Mouse (Mus musculus) B cell, adult 67 days (primary cell): ENCODE measurements around the gene H2-M3. TPM values are rescaled to one million over a fixed set of nuclear protein-coding genes. Genes with fewer than 3 reads are reported as not detected.

Source experiments
- total RNA-seq, 2 experiments: library from RNA; stranded (reverse); gene quantifications; 4 replicates each; pipeline ENCODE4 v1.2.4; 2023

H2-M3 gene
- total RNA-seq, result 10 to 100 TPM; 49.0 to 49.1 TPM

DNA sequence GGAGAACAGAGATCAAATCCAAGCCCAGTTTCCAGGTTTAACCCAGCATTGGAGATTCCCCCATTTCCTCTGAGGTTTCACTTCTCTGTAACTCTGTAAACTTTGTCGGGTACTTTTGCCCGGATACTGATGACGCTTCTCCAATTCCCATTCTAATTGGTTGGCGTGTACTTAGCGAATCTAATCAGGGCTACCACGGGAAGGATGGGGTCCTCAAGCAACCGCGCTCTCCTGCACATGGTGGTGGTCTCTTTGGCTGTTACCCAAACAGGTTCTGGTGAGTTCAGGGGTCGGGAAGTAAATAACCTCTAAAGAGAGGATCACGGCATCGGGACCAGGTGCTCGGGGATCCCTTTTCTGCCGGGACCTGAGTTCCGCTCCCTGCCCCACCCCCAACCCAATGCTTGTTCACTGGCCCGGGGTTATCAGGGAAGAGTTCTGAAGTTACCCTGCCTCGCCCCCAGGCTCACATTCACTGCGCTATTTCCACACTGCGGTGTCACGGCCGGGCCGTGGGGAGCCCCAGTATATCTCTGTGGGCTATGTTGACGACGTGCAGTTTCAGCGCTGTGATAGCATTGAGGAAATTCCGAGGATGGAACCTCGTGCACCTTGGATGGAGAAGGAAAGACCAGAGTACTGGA, at the start of gene H2-M3:
TSS of gene H2-M3 (plus strand) at position 163 of the 644 bp plus-strand sequence.

DNA sequence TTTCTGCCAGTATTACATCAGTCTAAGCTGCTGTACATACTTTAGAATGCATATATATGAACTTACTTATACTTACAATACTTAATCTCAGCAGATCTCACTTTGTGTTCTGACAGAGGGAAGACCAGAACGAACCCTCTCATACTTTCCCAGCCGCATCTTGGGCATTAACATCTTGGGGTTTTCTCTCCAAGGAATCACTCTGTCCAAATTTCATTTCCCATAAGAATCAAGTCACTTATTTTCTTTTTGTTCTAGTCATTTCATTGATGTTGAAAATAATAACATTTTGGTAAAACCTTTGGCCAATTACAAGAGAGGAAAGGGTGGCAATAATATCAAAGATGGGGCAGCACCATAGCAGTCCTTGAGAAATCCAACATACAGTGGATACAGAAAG, 32.8 kb upstream of the H2-M3 start, which contains the start of gene Olfr97:
TSS of gene Olfr97 (minus strand) at position 101 of the 400 bp plus-strand sequence.

DNA sequence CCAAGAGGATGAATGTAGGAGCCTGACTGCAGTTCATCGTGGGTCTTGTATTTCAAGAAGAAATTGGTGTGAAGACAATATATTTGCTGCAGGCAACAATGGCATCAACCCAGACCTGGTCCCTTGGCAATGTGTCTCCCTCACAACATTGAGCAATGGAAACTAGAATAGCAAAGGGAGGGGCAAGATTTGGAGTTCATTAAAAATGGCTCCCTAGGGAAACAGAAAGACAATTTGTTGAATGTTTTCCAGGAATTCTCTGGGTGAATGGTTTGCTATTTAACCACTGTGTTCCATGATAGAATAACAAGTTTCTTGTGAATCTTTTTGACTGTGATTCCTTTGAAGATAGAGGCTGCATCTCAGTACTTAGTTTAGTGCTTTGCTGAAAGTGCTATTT, 6.4 kb upstream of the H2-M3 start, which contains the start of gene Olfr98:
TSS of gene Olfr98 (minus strand) at position 124 of the 400 bp plus-strand sequence.

DNA sequence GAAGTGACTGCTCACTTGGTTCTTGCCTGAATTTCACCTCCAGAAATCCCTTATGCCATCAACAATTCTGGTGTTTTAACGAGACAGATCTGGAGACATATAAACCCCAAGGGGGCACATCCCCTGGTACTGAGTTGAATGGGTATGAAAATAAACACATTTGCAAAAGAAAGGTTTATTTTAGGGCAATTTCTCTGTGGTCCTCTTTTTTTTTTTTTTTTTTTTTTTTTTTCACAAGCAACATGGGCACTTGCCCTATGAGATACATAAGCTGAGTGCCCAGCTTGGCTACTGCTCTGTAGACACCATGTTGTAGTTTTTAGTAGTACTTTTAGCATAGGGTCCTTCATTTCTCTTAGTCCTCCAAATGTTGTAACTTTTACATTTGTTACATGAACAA, 13.3 kb downstream of the H2-M3 start, which contains the start of gene Olfr99:
TSS of gene Olfr99 (minus strand) at position 101 of the 400 bp plus-strand sequence.

DNA sequence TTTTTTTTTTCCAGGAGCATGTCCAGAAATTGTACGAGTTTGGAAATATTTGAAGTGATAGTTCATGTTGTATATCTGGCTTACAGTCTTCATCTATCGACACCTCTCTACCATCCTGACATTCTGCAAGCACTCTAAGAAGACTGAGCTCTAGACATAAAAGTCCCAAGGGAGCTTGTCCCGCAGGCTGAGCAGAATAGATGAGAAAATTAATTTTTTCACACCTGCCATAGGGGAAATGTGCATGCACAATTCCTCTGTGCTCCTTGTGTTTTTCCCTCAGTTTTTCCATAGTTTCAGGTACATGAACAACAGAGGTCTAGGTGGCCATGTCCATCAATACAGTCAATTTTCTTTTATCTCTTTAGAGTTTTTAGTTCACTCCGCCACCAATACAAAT, 34.2 kb downstream of the H2-M3 start, which contains the start of gene Olfr101:
TSS of gene Olfr101 (minus strand) at position 101 of the 400 bp plus-strand sequence.

DNA sequence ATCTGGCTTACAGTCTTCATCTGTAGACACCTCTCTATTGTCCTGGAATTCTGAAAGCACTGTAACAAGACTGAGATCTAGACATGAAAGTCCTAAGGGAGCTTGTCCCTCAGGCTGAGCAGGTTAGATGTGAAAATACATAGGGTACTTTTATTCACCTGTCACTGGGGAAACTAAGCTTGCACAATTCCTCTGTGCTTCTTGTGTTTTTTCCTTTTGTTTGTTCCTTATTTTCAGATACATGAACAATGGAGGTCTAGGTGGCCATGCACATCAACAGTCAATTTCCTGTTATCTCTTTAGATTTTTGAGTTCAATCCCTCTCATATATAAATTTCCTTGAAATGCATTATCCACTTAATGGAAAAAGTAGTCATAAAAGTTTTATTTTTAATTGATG, 46.9 kb downstream of the H2-M3 start, which contains the start of gene Olfr102:
TSS of gene Olfr102 (minus strand) at position 101 of the 400 bp plus-strand sequence.

Other genes with a start within 250 kb of the H2-M3 start
- not detected for gene Mog, start 246.8 kb upstream of the H2-M3 start, total RNA-seq
- 10 to 100 TPM; 65.4 to 88.3 TPM for gene Gabbr1, start 224.3 kb upstream of the H2-M3 start, total RNA-seq
- under 1 TPM; 0.20 to 0.59 TPM for gene Olfr90, start 181.7 kb upstream of the H2-M3 start, total RNA-seq
- not detected for gene Olfr91, start 171.9 kb upstream of the H2-M3 start, total RNA-seq
- not detected for gene Olfr92, start 150.1 kb upstream of the H2-M3 start, total RNA-seq
- not detected for gene Olfr93, start 108.7 kb upstream of the H2-M3 start, total RNA-seq
- not detected for gene Ubd, start 76.3 kb upstream of the H2-M3 start, total RNA-seq
- not detected for gene Olfr94, start 69.2 kb upstream of the H2-M3 start, total RNA-seq
- not detected for gene Olfr95, start 57.1 kb upstream of the H2-M3 start, total RNA-seq
- gene Olfr96, start 50.1 kb upstream of the H2-M3 start, total RNA-seq, result not detected
- gene Olfr97, start 32.9 kb upstream of the H2-M3 start, total RNA-seq, result not detected
- gene Olfr98, start 6.5 kb upstream of the H2-M3 start, total RNA-seq, result not detected
- gene Olfr99, start 13.2 kb downstream of the H2-M3 start, total RNA-seq, result not detected
- not detected for gene Olfr101, start 34.1 kb downstream of the H2-M3 start, total RNA-seq
- not detected for gene Olfr102, start 46.8 kb downstream of the H2-M3 start, total RNA-seq
- not detected for gene Olfr103, start 69.5 kb downstream of the H2-M3 start, total RNA-seq
- gene Olfr104-ps, start 89.4 kb downstream of the H2-M3 start, total RNA-seq, result not detected
- not detected for gene Olfr105-ps, start 108.8 kb downstream of the H2-M3 start, total RNA-seq
- not detected for gene Olfr106-ps, start 120.2 kb downstream of the H2-M3 start, total RNA-seq
- not detected for gene Olfr107, start 129.0 kb downstream of the H2-M3 start, total RNA-seq
- gene Olfr108, start 175.3 kb downstream of the H2-M3 start, total RNA-seq, result not detected
- not detected for gene Olfr109, start 188.7 kb downstream of the H2-M3 start, total RNA-seq
- not detected for gene H2-M2, start 213.3 kb downstream of the H2-M3 start, total RNA-seq
- gene Olfr110, start 222.2 kb downstream of the H2-M3 start, total RNA-seq, result not detected
- gene Olfr111, start 237.8 kb downstream of the H2-M3 start, total RNA-seq, result not detected